Mouse (Mus musculus): ENCODE data around the gene Dock9. TPM values are rescaled to one million over a fixed set of nuclear protein-coding genes. Genes with fewer than 3 reads are reported as not detected.

Dock9 gene
- polyA plus RNA-seq, 1 experiment: 1.1 TPM

DNA sequence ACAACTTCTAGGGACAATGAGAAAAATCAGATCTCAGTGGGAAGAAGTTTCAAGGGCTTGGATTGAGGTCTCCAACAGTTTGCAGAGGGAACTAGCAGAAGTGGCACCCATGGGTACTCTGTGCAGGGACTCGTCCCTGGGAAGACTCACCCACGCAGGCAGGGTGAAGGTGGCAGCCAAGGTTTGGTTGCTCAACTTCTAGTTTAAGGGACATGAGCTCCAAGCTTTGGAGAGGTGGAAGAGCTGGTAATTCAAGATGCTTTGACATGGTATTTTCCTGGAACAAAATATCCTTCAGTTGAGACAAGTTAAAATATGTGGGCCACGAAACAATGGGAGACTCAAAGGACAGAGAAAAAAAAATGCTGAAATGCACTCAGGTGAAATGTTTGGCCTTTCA is 263.1 kb downstream of the Dock9 start:
- Histone ChIP-seq H3K27ac (ENCODE audit: insufficient read depth, low read depth, low read length) (no peak overlapping the region), H3K4me1 (ENCODE audit: control insufficient read depth, insufficient read depth, low read length) (no peaks in the 10 kb centered on the region), H3K4me3 (ENCODE audit: insufficient read depth, low read length) (no peak overlapping the region)
- TF ChIP-seq CTCF (IDR thresholded peaks at IDR 0.05; ENCODE audit: low read depth, low read length) (no peak), POLR2A (IDR thresholded peaks at IDR 0.05; ENCODE audit: borderline replicate concordance, low read depth, low read length) (no peak)

DNA sequence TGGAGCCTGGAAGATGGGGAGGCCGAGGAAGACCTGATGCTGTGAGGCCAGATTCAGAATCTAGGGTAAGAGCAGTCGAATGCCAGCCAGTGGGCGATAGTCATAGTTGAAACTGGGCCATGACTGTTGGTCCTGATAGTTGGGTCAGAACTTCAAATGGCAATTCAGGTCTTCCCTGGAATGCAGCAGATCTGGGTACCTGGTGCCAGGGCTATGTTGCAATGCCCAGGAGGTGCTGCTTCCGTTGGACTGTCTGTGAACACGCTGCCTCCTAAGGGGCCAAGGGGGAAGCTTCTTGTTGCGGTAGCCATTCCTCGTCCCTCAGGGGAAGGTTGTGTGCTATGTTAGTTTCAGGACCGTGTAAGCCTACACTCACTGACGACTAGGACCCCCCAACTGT is 266.8 kb downstream of the Dock9 start:
- TF ChIP-seq POLR2A (IDR thresholded peaks at IDR 0.05; ENCODE audit: borderline replicate concordance, low read depth, low read length): no peak
- TF ChIP-seq CTCF (IDR thresholded peaks at IDR 0.05; ENCODE audit: low read depth, low read length): no peak
- no peak overlapping the region for H3K27ac ChIP-seq (ENCODE audit: insufficient read depth, low read depth, low read length)
- H3K4me3 ChIP-seq (ENCODE audit: insufficient read depth, low read length): no peak overlapping the region
- peaks cover 2% of the 10 kb centered on the region for H3K4me1 ChIP-seq (ENCODE audit: control insufficient read depth, insufficient read depth, low read length)

- Histone ChIP-seq H3K4me1 (ENCODE audit: control insufficient read depth, insufficient read depth, low read length) (peaks cover 2% of the 10 kb centered on the region), H3K27ac (ENCODE audit: insufficient read depth, low read depth, low read length) (no peak overlapping the region), H3K4me3 (ENCODE audit: insufficient read depth, low read length) (no peak overlapping the region)
- no peak for TF ChIP-seq POLR2A (IDR thresholded peaks at IDR 0.05; ENCODE audit: borderline replicate concordance, low read depth, low read length)
- TF ChIP-seq CTCF (IDR thresholded peaks at IDR 0.05; ENCODE audit: low read depth, low read length): no peak
These were observed 269.8 kb downstream of the Dock9 start for GRCm38 (mm10) chr14:121527883-121528282.

DNA sequence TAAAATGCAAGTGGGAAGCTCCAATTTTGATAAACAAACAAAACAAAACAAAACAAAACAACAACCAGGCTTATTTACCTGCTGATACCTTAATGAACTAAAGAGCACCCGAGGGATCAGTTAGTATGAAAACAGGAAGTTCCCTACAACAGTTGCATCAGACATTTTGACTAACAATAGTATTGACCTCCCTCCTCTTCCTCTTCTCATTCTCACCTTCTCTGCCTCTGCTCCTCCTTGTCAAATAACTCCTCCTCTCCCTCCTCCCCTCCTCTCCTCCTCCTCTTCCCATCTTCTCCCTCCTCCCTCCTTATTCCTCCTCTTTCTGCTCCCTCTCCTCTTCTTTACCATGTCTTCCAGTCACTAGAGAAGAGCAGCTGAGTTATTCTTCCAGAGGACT is 270.4 kb downstream of the Dock9 start:
- no peak overlapping the region for H3K27ac ChIP-seq (ENCODE audit: insufficient read depth, low read depth, low read length)
- H3K4me1 ChIP-seq (ENCODE audit: control insufficient read depth, insufficient read depth, low read length): peaks cover 5% of the 10 kb centered on the region
- no peak for TF ChIP-seq CTCF (IDR thresholded peaks at IDR 0.05; ENCODE audit: low read depth, low read length)
- no peak for TF ChIP-seq POLR2A (IDR thresholded peaks at IDR 0.05; ENCODE audit: borderline replicate concordance, low read depth, low read length)
- no peak overlapping the region for H3K4me3 ChIP-seq (ENCODE audit: insufficient read depth, low read length)

- peaks cover 13% of the 10 kb centered on the region for H3K4me1 ChIP-seq (ENCODE audit: control insufficient read depth, insufficient read depth, low read length)
- TF ChIP-seq CTCF (IDR thresholded peaks at IDR 0.05; ENCODE audit: low read depth, low read length): no peak
- no peak for TF ChIP-seq POLR2A (IDR thresholded peaks at IDR 0.05; ENCODE audit: borderline replicate concordance, low read depth, low read length)
These were observed 275.9 kb downstream of the Dock9 start for GRCm38 (mm10) chr14:121521709-121522108.

DNA sequence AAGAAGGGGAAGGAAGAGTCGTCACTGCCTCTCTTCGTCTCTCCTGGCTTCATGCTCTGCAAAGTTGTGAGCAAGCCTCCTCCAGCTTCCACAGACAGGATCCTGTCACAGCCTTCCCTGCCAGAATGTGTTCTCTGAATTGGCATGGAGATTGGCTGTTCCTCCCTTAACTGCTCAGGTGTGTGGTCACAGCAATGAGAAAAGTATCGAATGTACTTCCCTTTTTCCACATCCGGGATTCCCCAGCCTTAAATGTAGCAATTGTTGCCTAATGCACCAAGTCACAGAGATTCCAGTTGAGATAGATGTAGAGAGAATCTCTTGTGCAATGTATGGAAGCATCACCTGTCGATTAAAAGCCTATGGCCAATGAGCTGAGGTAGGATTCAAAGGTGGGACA is 280.8 kb downstream of the Dock9 start:
- Histone ChIP-seq H3K27ac (ENCODE audit: insufficient read depth, low read depth, low read length) (no peak overlapping the region), H3K4me3 (ENCODE audit: insufficient read depth, low read length) (no peak overlapping the region), H3K4me1 (ENCODE audit: control insufficient read depth, insufficient read depth, low read length) (peaks cover 6% of the 10 kb centered on the region)
- no peak for TF ChIP-seq POLR2A (IDR thresholded peaks at IDR 0.05; ENCODE audit: borderline replicate concordance, low read depth, low read length)

More at GRCm38 (mm10) chr14:121521709-121522108, 275.9 kb downstream of the Dock9 start:
- Histone ChIP-seq H3K27ac (ENCODE audit: insufficient read depth, low read depth, low read length) (no peak overlapping the region), H3K4me3 (ENCODE audit: insufficient read depth, low read length) (no peak overlapping the region)

- no peak for TF ChIP-seq POLR2A (IDR thresholded peaks at IDR 0.05; ENCODE audit: borderline replicate concordance, low read depth, low read length)
- no peak for TF ChIP-seq CTCF (IDR thresholded peaks at IDR 0.05; ENCODE audit: low read depth, low read length)
- no peaks in the 10 kb centered on the region for H3K4me1 ChIP-seq (ENCODE audit: control insufficient read depth, insufficient read depth, low read length)
- no peak overlapping the region for H3K4me3 ChIP-seq (ENCODE audit: insufficient read depth, low read length)
- no peak overlapping the region for H3K27ac ChIP-seq (ENCODE audit: insufficient read depth, low read depth, low read length)
These were observed 288.7 kb downstream of the Dock9 start for GRCm38 (mm10) chr14:121508929-121509328.

GRCm38 (mm10) chr14:121506336-121506735 is 291.3 kb downstream of the Dock9 start:
- no peak for TF ChIP-seq POLR2A (IDR thresholded peaks at IDR 0.05; ENCODE audit: borderline replicate concordance, low read depth, low read length)
- no peak for TF ChIP-seq CTCF (IDR thresholded peaks at IDR 0.05; ENCODE audit: low read depth, low read length)
- no peak overlapping the region for H3K27ac ChIP-seq (ENCODE audit: insufficient read depth, low read depth, low read length)
- H3K4me1 ChIP-seq (ENCODE audit: control insufficient read depth, insufficient read depth, low read length): no peaks in the 10 kb centered on the region
- H3K4me3 ChIP-seq (ENCODE audit: insufficient read depth, low read length): no peak overlapping the region

GRCm38 (mm10) chr14:121505485-121505860 is 292.2 kb downstream of the Dock9 start:
- Histone ChIP-seq H3K4me3 (ENCODE audit: insufficient read depth, low read length) (no peak overlapping the region), H3K27ac (ENCODE audit: insufficient read depth, low read depth, low read length) (no peak overlapping the region), H3K4me1 (ENCODE audit: control insufficient read depth, insufficient read depth, low read length) (no peaks in the 10 kb centered on the region)
- no peak for TF ChIP-seq CTCF (IDR thresholded peaks at IDR 0.05; ENCODE audit: low read depth, low read length)
- TF ChIP-seq POLR2A (IDR thresholded peaks at IDR 0.05; ENCODE audit: borderline replicate concordance, low read depth, low read length): no peak

DNA sequence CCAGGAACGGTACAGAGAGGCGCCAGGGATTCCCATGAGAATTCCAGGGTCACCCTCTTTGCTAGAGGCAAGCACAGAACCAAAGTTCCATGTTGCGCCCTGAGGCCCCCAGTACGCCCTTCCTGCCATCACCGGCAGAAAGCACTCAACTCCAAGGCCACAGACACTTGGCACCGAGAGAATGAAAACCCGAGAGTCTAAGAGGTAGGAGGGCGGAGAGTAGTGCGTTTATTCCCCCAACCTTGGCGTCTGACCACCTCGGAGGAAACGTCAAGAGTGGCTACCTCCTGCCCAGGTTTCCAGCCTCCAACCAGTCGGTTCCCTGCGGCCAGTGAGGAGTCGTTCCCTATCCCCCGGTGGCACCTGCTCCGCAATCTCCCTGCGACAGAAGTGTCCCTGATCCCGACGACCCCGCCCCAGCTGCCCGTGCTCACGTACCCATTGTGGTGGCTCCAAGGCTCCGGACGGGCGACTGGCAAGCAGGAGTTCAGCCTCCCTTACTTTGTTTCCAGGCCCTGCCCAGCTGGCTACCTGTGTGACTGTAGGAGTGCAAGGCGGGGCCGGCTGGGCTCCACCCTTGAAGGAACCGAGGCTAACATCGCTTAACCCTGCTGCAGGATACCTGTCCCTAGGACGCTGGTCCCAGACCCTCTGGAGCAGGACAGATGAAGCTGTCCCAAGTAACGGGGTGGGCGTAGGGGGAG is 292.7 kb downstream of the Dock9 start, which contains the start of gene Slc15a1:
Gene Slc15a1 (minus strand): TSS at position 472 of the 704 bp plus-strand sequence.
- Histone ChIP-seq H3K4me3 (ENCODE audit: insufficient read depth, low read length) (no peak within 1 kb of the TSS), H3K27ac (ENCODE audit: insufficient read depth, low read depth, low read length) (no peak within 1 kb of the TSS), H3K4me1 (ENCODE audit: control insufficient read depth, insufficient read depth, low read length) (no peaks in the 10 kb centered on the region)
- TF ChIP-seq POLR2A (IDR thresholded peaks at IDR 0.05; ENCODE audit: borderline replicate concordance, low read depth, low read length): no peak
